Mouse (Mus musculus) spleen, adult 2 months (tissue): ENCODE results near the gene Ttc9.

Experiments used
- CTCF ChIP-seq: fragments of 200-500 bp; IDR thresholded peaks from 2 replicates; pipeline ENCODE4 v1.5.1; 2011; ENCODE audit warnings: mild to moderate bottlenecking, inconsistent platforms; ENCODE audit not compliant: insufficient read depth, insufficient read length, insufficient replicate concordance; ENCODE audit errors: extremely low read depth
- POLR2A ChIP-seq: fragments of 200-500 bp; IDR thresholded peaks from 2 replicates; pipeline ENCODE4 v1.6.1; 2011; ENCODE audit warnings: low read depth, low read length, inconsistent platforms

- TF ChIP-seq CTCF (no peak), POLR2A (no peak)
Observed at GRCm38 (mm10) chr12:81663116-81663515, 32.1 kb downstream of the Ttc9 start.
